Mouse (Mus musculus) thymus, postnatal 14 days (tissue): ENCODE results near the gene Defa2.
"Not testable (repeated sequence)": the region's sequence is repeated elsewhere in the genome, so short reads cannot be mapped to it uniquely, and the experiment has no call there.

Source experiments
- DNase-seq: peaks from one replicate; pipeline ENCODE4 v3.0.0; 2021

The Defa2 gene

GRCm38 (mm10) chr8:21378215-21378614 is at the start of gene Defa2:
Defa2 (plus strand) TSS chr8:21378515.
- DNase-seq, result not testable (repeated sequence)

- not testable (repeated sequence) for DNase-seq
Observed at GRCm38 (mm10) chr8:21391511-21391910, 13.2 kb downstream of the Defa2 start, which contains the start of gene Defa33. Defa33 (plus strand) TSS chr8:21391811.

GRCm38 (mm10) chr8:21427111-21427510 is 48.8 kb downstream of the Defa2 start, which contains the start of gene Defa36:
Defa36 (plus strand) TSS chr8:21427411.
- DNase-seq, result not testable (repeated sequence)
